Mouse (Mus musculus) heart, postnatal 14 days (tissue): Measurements from ENCODE around the gene Stk11. TPM values are rescaled to one million over a fixed set of nuclear protein-coding genes. Genes with fewer than 3 reads are reported as not detected.
A peak's percentile ranks its signal among the peaks of the same experiment; 100 is the strongest.

ENCODE experiments used
- DNase-seq, 2 experiments: peaks; one replicate each; pipeline ENCODE4 v3.0.0; 2021 to 2022
- intact Hi-C: fragments of 180-260 bp; cut with DNase I; formaldehyde crosslinking; loops from one replicate; pipeline ENCODE4 v1.15.1; 2025
- total RNA-seq, 2 experiments: library from RNA; stranded (reverse); gene quantifications; 2 replicates each; pipeline ENCODE4 v1.2.3; 2021

The Stk11 gene
- total RNA-seq, 2 experiments from 2014 or later: 105 to 118 TPM

- no peak for DNase-seq
- intact Hi-C loops: loop anchor here (5.0 kb wide), 1 partner anchor 166 kb away; no protein-coding TSS in a partner anchor
Observed at GRCm38 (mm10) chr10:80176270-80176834, 60.7 kb downstream of the Stk11 start.

GRCm38 (mm10) chr10:80177441-80178279, 62.1 kb downstream of the Stk11 start:
- intact Hi-C loops: loop anchor here (5.0 kb wide), 1 partner anchor 165 kb away; no protein-coding TSS in a partner anchor
- no peak for DNase-seq

- DNase-seq: peak; percentile 59 to 71
- intact Hi-C loops: loop anchor here (5.0 kb wide), 1 partner anchor 163 kb away; no protein-coding TSS in a partner anchor
Observed at GRCm38 (mm10) chr10:80179068-80180051, 63.8 kb downstream of the Stk11 start, which contains the start of gene Efna2. Gene Efna2, plus strand, starts transcription at chr10:80179482.

Other genes starting within 250 kb of the Stk11 start
- gene Prtn3, start 241.3 kb upstream of the Stk11 start, total RNA-seq: under 1 TPM in 1 of 2 experiments, not detected in 1; 0.29 TPM
- under 1 TPM; 0.20 to 0.29 TPM for gene Plppr3, start 241.2 kb upstream of the Stk11 start, total RNA-seq
- not detected for gene Elane, start 229.6 kb upstream of the Stk11 start, total RNA-seq
- gene Cfd, start 224.9 kb upstream of the Stk11 start, total RNA-seq: 10 to 100 TPM; 14.2 to 77.3 TPM
- gene Med16, start 206.9 kb upstream of the Stk11 start, total RNA-seq: 10 to 100 TPM; 48.3 to 51.5 TPM
- not detected for gene Gm26602, start 204.9 kb upstream of the Stk11 start, total RNA-seq
- gene Kiss1r, start 198.8 kb upstream of the Stk11 start, total RNA-seq: under 1 TPM; 0.41 to 0.43 TPM
- gene R3hdm4, start 194.6 kb upstream of the Stk11 start, total RNA-seq: 10 to 100 TPM; 81.8 to 93.4 TPM
- gene Arid3a, start 188.8 kb upstream of the Stk11 start, total RNA-seq: 1 to 10 TPM; 2.2 to 2.6 TPM
- gene Wdr18, start 155.7 kb upstream of the Stk11 start, total RNA-seq: 10 to 100 TPM; 21.7 to 24.0 TPM
- under 1 TPM; 0.10 to 0.19 TPM for gene Grin3b, start 145.1 kb upstream of the Stk11 start, total RNA-seq
- gene Tmem259, start 131.5 kb upstream of the Stk11 start, total RNA-seq: 100 to 1,000 TPM; 124 to 125 TPM
- gene Cnn2, start 127.2 kb upstream of the Stk11 start, total RNA-seq: 10 to 100 TPM; 36.2 to 45.9 TPM
- gene Abca7, start 119.3 kb upstream of the Stk11 start, total RNA-seq: 1 to 10 TPM; 7.0 to 8.5 TPM
- 10 to 100 TPM in 1 of 2 experiments, 1 to 10 TPM in 1; 4.9 to 11.3 TPM for gene Arhgap45, start 99.2 kb upstream of the Stk11 start, total RNA-seq
- gene Polr2e, start 76.0 kb upstream of the Stk11 start, total RNA-seq: 10 to 100 TPM; 68.6 to 73.5 TPM
- gene Gpx4, start 68.6 kb upstream of the Stk11 start, total RNA-seq: 100 to 1,000 TPM; 636 to 681 TPM
- gene Sbno2, start 10.2 kb upstream of the Stk11 start, total RNA-seq: 10 to 100 TPM; 13.5 to 14.0 TPM
- gene Atp5d, start 22.8 kb downstream of the Stk11 start, total RNA-seq: 1,000 to 10,000 TPM; 1,168 to 1,183 TPM
- gene Cbarp, start 25.0 kb downstream of the Stk11 start, total RNA-seq: 1 to 10 TPM; 3.0 to 3.3 TPM
- gene Midn, start 32.5 kb downstream of the Stk11 start, total RNA-seq: 100 to 1,000 TPM; 158 to 178 TPM
- 10 to 100 TPM; 40.4 to 64.3 TPM for gene Cirbp, start 50.2 kb downstream of the Stk11 start, total RNA-seq
- 1 to 10 TPM; 3.8 to 4.7 TPM for gene 1600002K03Rik, start 57.1 kb downstream of the Stk11 start, total RNA-seq
- 1 to 10 TPM; 1.1 to 1.4 TPM for gene Efna2, start 63.7 kb downstream of the Stk11 start, total RNA-seq
- gene Mum1, start 110.6 kb downstream of the Stk11 start, total RNA-seq: 10 to 100 TPM; 17.0 to 21.0 TPM
- gene Ndufs7, start 133.3 kb downstream of the Stk11 start, total RNA-seq: 100 to 1,000 TPM; 728 to 743 TPM
- gene Gamt, start 145.2 kb downstream of the Stk11 start, total RNA-seq: 10 to 100 TPM; 11.6 to 14.5 TPM
- 10 to 100 TPM; 68.2 to 76.3 TPM for gene Dazap1, start 145.7 kb downstream of the Stk11 start, total RNA-seq
- gene Rps15, start 176.7 kb downstream of the Stk11 start, total RNA-seq: 100 to 1,000 TPM; 652 to 716 TPM
- gene Apc2, start 180.2 kb downstream of the Stk11 start, total RNA-seq: 1 to 10 TPM; 2.3 to 3.6 TPM
- 10 to 100 TPM; 13.3 to 15.0 TPM for gene 2310011J03Rik, start 204.7 kb downstream of the Stk11 start, total RNA-seq
- gene Pcsk4, start 213.7 kb downstream of the Stk11 start, total RNA-seq: 1 to 10 TPM; 1.0 to 1.7 TPM
- gene Reep6, start 214.2 kb downstream of the Stk11 start, total RNA-seq: 1 to 10 TPM; 2.0 to 2.6 TPM
- 10 to 100 TPM; 43.8 to 44.5 TPM for gene Adamtsl5, start 232.6 kb downstream of the Stk11 start, total RNA-seq
- under 1 TPM; 0.12 to 0.22 TPM for gene Plk5, start 240.7 kb downstream of the Stk11 start, total RNA-seq